Comparison of ENCODE assay signal across 9 mouse cellular contexts in the genomic region with DNA sequence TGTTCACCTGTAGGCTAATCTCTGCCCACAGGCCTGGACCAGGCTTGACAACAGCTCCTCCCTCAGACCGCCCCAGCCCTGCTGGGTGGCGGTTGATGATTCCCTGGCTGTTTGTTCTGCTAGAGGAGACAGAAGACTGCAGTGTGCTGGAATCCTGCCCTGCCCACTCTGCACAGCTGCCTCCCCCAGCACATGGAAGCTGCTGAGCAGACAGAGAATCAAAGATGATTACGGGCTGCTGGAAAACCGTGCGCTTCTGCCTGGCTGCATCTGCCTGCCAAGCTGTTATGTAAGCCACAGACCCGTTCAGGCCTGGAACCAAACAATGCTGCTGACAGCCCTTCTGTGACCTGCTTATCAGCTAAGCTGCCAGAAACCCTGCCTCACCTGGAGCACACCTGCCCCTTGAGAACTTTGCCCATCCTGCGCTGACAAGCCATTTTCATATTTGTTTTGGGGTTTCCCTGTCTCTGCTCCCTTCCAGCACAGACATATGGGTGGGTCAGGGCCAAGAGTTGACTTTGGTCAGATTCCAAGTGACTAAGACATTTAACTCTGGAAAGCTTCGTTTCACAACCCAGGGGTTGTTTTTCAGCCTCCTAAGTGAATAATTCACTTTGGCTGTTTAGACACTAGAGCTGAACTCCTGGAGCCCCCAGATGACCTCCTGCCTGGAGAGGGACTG. TPM values are rescaled to one million over a fixed set of nuclear protein-coding genes. Genes with fewer than 3 reads are reported as not detected.
A peak's percentile ranks its signal among the peaks of the same experiment; 100 is the strongest.
DNase-seq lines count a peak whose midpoint lies in the region; ATAC-seq lines count a peak whose summit lies in the region.
"Had no signal": no experiment of that assay in that cellular context is flagged by ENCODE, and none has a peak within 500 bp of the region (broad histone marks: within the 10 kb centered on the region; RNA-seq: fewer than 3 reads in every experiment).

No protein-coding gene starts in this region.

- ATAC-seq in hindbrain, embryonic 16.5 days, result peak; percentile 96
- ATAC-seq in CD4-positive, CD25-positive, alpha-beta regulatory T cell, adult 4 months, result no peak

- peak overlapping the region; percentile 26; the same call in 1 of the 2 replicates for H3K9ac ChIP-seq in hindbrain, embryonic 16.5 days (ENCODE audit: low read depth, low read length)

- peak overlapping the region; percentile 6; the same call in 1 of the 2 replicates for H3K4me2 ChIP-seq in hindbrain, embryonic 16.5 days (ENCODE audit: low read length)

- H3K4me1 ChIP-seq in hindbrain, embryonic 16.5 days (ENCODE audit: control insufficient read depth, insufficient read depth, low read depth, low read length), result peaks cover 9% of the 10 kb centered on the region

- no peaks in the 10 kb centered on the region for H3K27me3 ChIP-seq in hindbrain, embryonic 16.5 days (replicated peaks; ENCODE audit: control insufficient read depth, insufficient read depth, low read length)

- 23% methylated on average over 8 of the region's 8 CpGs for WGBS in hindbrain, embryonic 16.5 days

- H3K36me3 ChIP-seq in hindbrain, embryonic 16.5 days (ENCODE audit: control insufficient read depth, insufficient read depth, low read length), result no peaks in the 10 kb centered on the region

- peak overlapping the region; percentile 69 for H3K27ac ChIP-seq in hindbrain, embryonic 16.5 days (ENCODE audit: low read depth, low read length)

- no peaks in the 10 kb centered on the region for H3K9me3 ChIP-seq in hindbrain, embryonic 16.5 days (ENCODE audit: control insufficient read depth, low read length)

- DNase-seq in ZHBTc4 (ENCODE audit: low read depth, low spot score), result peak; percentile 45
- DNase-seq in cerebellum, postnatal 4 days (ENCODE audit: low spot score in 2 of 2), result peak; percentile 42 to 65
- peak; percentile 66 to 81 for DNase-seq in gastrocnemius, adult 8-10 months (ENCODE audit: low spot score in 2 of 2)
- DNase-seq in layer of hippocampus, postnatal 36 days, result peak; percentile 78 to 81
- peak; percentile 88 for DNase-seq in lung, postnatal 10 days
- peak; percentile 79 for DNase-seq in right cerebral cortex, postnatal 14 days

- H3K4me3 ChIP-seq in hindbrain, embryonic 16.5 days (ENCODE audit: low read length), result no peak overlapping the region

RNA-seq across cellular contexts. Expression of a gene that starts 50.7 kb away (rescaled TPM):
- total RNA-seq in gastrocnemius, adult 8-10 months (2022), result not detected
- polyA plus RNA-seq in hindbrain, embryonic 16.5 days (2015; fragmentation: Nextera tagmentation; extraction: Ambion mirVana), result 1.5 and 1.6 TPM in 2 replicates
- under 1 TPM; 0.22 to 0.40 TPM for total RNA-seq in layer of hippocampus, postnatal 36 days (2021)
- polyA plus RNA-seq in CD4-positive, CD25-positive, alpha-beta regulatory T cell, adult 4 months (2017; shearing (Covaris generic)), result not detected
- total RNA-seq: MEL had no signal
